Mouse (Mus musculus) ovary, postnatal 10 days (tissue): ENCODE measurements around the gene Nol4l.
"Not testable (repeated sequence)": the region's sequence is repeated elsewhere in the genome, so short reads cannot be mapped to it uniquely, and the experiment has no call there.

Experiments used
- DNase-seq: peaks from one replicate; pipeline ENCODE4 v3.0.0; 2022; ENCODE audit warnings: low spot score

Nol4l gene

DNA sequence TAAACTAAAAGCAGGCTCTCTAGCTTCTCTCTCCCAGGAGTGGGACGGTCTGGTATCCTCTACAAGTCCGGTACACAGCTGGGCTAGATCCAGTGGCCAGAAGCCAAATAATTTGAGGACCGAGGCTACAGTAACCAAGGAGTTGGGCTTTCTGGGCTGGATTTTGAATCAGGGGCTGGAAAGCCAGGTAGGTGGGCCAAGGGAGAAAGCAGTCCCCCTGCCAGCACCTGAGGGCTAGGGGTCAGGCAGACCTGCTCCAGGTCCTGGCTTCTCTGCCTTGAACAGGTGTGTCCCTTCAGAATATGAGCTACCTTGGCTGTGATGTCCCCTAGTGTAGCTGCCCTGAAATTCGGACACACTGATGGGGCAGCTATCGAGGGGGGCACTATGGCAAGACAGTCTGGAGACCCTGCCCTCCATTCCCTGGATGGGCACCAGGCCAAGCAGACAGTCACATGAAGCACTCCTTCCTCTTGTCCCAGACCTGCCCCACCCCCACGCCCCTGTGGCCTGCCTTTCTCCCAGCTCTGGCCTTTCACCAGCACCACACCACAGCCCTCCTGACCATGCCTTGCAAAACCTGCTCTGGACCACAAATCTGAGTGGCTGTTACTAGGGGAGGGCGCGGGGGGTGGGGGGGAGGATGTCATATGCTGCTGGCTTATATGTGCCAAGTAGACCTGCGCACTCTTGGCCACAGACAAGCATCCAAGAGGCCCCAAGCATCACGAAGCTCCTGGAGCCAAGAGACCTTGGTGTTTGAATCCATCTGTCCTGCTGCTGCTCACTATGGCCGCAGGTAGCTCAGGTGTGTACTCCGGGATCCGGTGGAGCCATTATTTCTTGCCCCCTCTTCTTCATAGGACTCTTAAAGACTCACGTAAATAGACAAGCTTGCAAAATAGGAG is 17.1 kb downstream of the Nol4l start:
- no peak for DNase-seq

DNA sequence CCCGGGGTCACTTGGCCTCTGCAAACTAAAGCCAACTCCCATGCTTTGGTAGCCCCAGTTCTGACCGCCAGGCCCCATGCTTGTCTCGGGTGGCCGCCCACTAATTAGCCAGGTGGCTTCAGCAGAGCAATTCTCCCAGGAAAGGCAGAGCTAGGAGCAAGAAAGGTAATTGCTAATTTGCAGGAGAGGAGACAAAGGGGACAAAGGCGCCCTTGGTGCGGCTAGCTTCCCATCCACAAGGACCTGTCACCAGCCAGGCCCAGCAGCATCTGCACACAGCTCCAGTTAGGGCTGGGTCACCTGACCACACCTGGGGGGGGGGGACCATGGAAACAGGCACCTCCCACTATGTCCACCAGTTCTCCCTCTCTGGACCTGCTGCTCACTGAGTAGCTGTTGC is 18.2 kb downstream of the Nol4l start:
- DNase-seq = no peak

DNA sequence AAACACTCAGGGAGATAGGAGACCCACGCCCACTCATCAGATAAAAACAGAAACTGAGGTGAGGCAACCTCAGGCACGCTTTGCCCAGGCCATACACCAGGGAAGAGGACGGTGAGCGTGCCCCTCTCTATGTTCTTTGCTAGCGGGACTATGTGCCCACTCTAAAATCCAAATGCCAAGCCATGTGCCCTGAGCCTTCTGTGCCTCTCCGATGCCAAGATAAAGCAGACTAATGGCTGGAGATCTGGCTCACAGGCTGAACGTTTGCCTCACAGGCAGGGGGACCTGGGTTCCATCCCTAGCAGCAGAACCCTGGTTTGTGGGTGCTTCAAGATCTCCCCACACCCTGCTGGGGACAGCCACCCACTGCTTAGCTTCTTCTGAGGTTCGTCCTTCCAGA is 19.6 kb downstream of the Nol4l start:
- DNase-seq = no peak

DNA sequence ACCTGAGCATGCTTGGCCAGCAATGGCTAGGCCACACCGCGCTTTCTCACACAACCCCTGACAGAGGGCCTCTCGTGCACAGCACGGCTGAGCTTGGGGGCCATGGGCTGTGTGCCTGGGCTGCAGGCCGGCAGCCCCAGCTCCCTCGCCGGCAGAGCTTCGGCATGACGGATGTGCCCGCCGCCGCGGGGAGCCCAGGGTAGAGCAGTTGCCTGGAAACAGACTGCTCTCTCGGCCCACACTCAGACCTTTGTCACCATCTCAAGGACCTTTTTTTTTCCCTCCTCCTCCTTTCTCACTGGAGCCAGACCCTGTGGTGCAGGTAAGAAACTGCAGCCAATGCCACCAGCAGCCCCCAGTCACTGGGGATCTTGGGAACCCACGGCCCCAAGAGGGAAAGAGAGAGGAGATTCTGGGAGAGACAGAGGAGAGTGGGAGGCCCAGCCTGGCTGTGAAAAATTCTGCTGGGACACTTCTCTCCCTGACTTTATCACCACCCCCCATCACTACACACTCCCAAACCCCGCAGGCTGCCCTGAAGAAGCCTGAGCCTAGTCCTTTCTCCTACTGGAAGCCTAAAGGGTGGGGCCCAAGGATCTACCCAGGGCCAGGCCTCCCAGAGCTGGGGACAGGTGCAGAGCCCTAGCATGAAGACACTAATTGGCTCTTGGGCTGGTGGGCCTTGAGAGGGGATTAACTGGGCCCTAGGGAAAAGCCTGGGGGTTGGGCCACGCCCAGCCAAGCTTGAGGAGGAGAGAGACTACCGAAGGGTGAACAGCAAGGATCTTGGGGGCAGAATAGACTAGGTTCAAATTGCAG is 20.4 kb downstream of the Nol4l start:
- DNase-seq = no peak

DNA sequence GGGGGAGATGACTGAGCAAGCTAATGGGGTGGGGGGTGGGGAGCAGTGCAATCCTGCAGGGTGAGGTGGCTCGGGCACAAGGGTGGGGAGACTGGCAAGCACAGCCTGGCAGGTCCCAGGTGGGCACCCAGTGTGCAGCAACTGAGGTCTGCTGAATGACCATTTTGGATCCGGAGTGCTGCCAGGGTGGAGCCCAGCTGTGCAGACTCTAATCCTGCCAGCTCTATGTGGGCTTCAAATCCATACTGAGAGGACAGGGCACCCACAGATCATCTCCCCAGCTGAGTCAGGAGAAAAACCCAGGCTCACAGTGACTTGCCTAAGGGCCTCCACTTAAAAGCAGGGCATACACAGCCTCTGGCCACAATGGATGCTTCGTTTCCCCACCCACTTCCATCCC is 21.4 kb downstream of the Nol4l start:
- no peak for DNase-seq

DNA sequence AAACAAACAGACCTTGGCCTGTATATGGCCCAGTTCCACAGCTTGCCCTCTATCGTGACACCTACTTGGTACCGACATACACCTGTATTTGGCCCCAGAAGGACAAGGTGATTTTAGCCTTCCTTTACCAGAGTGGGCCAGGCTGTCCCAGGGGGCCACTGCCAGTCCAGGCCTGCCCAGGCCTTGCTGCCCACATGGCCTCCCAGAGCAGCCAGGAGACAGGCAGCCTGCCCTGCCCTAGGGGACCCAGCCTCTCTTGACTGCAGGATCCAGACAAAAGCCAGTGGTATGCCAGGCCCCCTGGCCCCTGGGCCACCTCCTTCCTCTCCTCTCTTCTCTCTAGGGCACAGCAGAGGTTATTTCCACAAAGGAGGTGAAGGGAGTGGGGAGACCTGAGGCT is 21.8 kb downstream of the Nol4l start:
- no peak for DNase-seq

DNA sequence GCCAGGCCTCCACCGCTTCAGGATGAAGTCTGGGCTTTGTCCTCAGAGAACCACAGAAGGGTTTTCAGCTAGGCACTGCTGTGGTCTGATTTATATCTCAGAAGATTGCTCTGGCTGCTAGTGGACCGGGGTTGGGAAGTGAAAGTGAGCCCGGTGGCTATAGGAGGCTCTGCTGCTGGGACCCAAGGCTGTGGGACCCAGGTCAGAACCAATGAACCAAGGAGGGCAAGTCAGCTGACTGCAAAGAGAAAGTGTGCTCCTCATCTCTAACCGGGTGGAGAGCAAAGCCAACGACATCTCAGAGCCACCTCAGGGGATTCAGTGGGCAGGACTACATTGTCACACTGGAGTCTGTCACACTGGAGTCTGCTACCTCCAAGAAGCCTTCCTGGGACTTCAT is 23.4 kb downstream of the Nol4l start:
- no peak for DNase-seq

DNA sequence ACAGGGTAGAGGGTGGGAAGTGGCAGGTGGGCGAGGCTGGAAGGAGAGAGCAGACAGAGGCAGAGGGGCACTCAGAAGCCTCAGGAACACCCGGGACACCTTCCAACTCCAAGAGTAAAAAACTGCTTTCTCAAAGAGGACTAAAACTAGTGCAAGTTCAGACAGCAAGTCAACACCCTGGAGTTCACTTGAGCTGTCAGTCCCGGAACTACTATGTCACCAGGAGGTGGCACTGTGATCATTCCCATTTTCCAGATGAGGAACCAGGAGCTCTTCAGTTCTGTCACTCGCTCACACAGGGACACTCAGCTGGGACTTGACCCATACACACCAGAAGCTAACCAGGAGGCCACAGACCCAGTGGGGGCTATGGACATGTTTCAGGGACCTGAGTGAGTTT is 30.6 kb downstream of the Nol4l start:
- DNase-seq = no peak

DNA sequence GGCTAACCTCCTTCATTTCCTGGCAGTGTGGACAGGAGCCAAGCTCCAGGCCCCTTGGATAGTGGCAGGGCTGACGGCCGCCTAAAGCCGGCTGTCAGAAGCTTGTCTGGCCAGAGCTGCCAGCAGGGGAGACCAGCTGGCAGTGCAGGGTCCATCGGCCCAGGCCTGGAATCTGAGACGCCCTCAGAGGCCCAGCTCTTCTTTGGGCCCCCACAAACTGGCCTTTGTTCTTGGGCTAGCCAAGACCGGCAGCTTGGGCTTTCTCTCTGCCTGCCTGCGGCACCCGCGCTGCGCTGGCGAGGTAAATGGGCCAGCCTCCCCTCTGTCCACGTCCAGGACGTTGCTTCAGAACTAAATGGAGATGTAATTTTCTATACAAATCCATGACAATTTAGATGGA is 32.9 kb downstream of the Nol4l start:
- no peak for DNase-seq

DNA sequence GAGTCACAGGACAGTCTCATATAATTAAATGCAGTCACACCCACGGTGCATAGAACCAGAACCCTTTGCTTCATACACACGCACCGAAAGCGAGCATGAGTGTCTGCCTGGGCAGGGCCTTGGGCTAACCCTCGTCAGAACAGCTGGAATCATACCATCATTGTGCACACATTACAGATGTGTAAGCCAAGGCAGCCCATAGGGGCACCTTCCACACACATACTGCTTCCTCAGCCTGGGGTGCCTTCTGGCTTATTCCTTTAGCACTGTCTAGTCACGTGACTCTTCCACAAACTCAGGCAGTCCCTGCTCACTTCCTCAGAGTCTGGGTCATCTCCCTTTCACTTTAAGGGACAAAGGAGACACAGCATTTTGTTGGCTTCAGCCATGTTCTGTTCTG is 33.5 kb downstream of the Nol4l start:
- DNase-seq = no peak

DNA sequence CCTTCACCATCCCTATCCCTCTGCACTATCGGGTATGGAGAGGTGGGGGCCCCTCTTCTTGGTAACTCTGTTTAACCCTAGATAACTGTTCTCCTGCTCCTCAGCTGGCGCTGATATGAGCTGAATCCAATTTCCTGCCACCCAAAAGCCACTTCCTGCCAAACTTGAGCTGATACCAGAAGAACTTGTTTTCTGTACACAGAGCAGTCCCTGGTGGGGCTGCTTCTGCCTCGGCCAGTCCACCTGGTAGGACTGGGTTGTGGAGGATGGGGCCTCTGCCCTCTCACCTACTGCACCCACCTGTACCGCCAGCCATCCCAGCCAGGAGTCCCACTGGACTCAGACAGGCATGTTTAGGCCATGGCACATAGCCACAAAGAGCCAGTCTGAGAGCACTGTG is 34.0 kb downstream of the Nol4l start:
- DNase-seq = no peak

DNA sequence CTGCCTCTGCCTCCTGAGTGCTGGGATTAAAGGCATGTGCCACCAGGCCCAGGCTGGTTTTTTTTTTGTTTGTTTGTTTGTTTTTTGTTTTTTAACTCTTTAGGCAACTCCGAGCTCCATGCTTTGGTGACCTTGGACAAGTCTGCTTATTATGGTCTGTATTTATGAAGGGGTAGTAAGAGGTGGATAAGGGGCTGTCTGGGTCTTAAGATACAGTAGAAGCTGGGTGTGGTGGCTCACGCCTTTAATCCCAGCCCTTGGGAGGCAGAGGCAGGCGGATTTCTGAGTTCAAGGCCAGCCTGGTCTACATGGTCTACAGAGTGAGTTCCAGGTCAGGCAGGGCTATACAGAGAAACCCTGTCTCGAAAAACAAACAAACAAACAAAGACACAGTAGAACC is 34.4 kb downstream of the Nol4l start:
- DNase-seq = not testable (repeated sequence)

DNA sequence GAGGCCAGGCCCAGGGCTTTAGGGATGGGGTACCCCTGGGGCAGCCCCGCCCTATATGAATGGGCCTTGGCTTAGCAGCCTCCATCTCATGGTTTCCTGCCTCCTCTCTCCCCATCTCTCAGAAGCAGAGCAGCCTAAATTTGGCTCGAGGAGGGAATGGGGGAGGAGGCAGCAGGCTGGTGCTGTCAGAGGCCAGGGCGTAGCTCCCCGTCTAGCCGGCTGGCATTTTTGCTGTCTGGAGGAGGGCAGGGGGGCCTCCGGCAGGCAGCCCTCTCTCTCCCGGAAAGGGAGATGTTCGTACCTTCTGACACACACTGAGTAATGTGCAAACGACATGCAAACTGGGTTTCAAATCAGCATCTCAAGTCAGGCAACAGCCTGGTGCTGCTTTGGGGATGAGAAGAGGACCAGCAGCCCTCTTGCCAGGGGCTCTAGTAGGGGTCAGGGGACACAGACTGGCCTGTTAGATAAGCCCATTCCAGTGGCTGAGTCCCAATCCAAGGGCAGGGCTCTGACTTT is 35.4 kb downstream of the Nol4l start:
- DNase-seq = no peak

DNA sequence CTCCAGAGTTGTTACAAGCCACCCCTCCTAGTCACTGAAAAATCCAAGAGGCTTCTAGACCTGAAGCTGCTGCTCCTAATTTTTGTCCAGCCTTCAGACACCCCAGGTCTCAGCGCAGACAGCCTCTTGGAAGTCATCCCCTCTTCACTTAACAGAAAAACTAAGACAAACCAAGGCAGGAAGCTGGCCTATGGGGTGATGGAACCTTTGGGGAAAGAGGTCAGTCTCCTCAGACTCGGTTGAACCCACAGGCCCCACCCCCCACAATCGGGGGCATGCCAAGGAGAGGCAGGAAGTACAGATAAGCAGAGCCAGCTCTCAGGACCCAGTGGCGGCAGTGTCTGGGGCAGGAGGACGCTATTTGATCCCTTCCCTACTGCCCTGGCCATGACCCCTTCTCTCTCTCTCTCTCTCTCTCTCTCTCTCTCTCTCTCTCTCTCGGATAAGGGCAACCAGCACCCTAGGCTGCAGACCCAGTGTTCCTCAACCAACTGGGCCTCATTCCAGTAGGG is 35.9 kb downstream of the Nol4l start:
- no peak for DNase-seq

DNA sequence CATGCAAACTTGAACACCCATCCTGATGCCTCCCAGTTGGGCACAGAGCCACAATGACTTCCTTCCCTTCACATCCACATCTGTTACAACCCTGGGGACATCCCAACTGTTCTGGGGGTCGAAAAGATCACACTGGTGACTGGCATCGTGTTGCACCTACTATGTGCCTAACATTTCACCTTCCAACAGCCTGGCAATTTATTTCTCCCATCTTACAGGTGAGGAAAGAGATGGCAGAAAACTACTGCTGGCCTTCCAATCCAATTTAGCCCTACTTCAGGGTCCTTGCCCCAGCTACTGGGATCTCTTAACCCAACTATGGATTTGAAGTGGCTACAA is 36.4 kb downstream of the Nol4l start:
- DNase-seq = no peak

DNA sequence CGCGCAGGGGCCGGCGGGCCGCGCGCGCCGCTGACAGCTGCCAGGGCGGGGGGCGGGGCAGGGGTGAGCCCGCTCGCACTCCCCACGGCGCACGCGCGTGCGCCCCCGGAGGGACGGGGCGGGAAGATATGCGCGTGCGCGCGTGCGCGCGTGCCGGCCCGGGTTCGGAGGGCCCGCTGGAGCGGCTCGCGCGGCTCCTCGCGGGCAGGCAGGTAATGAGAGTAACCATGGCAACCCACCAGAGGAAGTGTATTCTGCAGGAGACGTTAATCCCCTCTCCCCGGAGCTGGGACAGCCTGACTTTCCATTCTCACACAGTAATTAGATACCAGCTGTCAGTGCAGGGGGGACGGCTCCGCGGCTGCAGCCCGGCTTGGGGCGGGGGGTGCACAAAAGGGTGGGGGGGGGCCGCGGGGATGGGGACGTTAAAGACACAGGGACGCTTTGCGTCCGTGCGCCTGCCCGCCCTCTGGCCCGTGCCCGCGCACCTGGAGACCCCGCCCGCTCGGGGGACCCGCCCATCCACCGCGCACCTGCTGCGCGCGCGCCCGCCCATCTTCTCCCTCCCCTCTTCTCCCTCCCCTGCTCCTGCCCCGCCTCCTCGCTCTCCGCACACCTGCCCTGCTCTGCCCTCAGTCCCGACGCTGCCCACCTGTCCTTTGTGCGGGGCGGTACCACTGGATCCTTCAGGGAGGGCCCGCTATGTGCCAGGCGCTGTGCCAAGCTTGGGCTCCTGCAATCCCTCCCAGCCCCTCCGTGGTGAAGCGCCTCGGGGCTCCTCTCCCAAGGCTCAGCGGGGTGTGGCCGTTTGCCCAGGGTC is 37.0 kb downstream of the Nol4l start, which contains the start of gene 4930404H24Rik:
Gene 4930404H24Rik, plus strand, starts transcription at position 218 of the 820 bp plus-strand sequence.
- no peak for DNase-seq

DNA sequence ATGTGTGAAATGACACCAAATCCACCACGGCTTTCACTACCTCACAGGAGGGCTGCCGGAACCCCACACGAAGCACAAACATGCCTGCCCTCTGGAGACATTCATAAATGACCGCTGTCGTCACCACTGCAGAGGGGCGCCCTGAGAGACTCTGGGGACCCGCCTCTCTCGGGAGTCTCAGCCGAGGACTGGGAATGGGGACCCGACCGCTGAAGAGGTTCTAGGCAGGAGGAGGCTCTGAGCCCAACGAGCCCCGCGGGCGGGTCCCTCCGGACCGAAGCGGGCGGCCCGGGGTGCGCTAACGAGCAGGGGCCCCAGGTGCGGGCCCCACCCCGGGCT is 37.6 kb downstream of the Nol4l start:
- DNase-seq = no peak

DNA sequence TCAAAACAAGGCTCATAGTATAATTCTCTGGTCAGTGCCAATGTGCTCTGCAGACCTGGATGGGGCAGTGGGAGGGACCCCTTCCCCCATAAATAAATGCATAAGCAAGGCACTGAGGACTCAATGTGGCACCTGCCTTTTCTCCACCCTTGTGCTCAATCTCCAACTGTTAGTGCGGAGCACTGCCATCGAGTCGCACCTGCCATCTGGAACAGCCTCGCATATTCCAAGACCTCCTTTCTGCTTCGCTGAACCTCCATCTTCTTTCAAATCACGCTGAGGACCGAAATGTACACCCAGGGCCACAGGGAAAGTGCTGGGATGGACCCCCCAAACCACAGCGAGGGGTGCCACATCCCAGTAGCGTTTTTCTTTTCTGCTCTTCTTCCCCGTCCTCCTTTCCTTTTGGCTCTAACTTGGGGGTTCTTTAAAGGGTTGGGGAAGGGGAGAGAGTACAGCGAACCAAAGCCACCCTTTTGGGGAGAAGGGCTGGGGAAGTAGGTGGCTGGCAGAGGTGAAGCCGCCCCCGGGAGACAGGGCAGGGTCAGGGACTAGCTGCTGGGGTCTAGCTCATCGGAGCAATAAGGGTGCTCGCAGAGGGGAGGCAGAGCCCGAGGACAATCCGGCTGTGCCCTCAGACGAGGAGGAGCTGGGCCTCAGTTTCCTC is 38.1 kb downstream of the Nol4l start:
- no peak for DNase-seq

DNA sequence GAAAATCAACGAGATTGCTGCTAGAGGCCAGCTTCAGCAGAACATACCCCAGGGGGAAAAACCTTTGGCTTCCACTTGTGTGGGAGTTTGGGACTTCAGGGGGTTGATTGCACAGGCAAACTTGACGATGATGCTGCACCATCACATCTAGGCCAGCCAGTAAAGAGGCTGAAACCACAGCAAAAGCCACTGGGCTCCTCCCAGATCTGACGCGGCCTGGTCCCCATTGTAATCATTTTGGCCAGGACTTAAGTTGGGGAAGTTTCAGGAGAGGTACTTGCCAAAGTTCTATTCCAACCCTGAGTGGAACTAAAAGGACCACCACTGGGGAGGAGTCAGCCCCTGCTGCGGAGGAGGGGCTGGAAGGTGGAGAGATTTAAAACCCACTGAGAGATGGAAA is 38.8 kb downstream of the Nol4l start:
- DNase-seq = no peak

DNA sequence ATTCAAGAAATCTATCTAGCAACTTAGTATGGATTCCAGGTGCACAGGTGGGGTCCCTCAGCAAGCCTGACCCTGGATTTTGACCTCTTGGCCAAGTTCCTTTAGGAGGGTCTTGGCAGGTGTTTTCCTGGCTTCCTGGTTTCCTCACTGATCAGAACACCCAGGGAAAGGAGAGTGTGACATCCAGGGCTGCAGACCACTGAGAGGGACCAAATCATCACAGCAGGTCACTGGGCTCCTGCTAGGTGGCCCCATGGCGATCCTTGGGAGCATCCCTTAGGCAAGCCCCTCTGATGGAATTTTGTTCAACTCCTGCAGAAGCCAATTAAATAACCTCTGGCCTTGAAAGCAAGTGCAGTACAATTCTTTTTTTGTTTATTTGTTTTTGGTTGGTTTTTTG is 39.7 kb downstream of the Nol4l start:
- DNase-seq = no peak

DNA sequence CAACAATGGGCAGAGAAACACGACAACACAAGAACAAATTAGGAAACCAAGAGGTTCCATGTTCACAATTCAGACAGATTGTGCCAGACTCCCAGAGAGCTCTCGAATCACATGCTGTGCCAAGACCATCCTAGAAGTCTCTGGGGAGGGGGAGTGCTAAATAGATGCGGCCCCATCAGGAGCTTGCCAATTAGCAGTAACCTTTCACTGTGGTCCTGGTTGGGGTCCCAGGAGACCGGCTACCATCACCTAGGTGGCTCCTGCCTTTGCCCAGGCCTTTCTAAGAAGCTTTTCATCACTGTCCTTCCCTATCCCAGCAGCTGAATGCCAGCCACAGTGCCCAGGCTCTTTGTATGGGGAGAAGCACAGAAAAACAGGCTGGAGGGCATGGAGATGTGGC is 45.7 kb downstream of the Nol4l start:
- DNase-seq = no peak
